Mouse (Mus musculus) regulatory T cell (primary cell): Measurements from ENCODE around the gene Elobl.

ENCODE experiments used
- in situ Hi-C: fragments of 300-600 bp; cut with MboI, MseI; formaldehyde crosslinking; loops from one replicate; pipeline ENCODE4 v1.15.1; 2025; ENCODE audit warnings: high pct_unique_total_duplicates

Elobl gene

DNA sequence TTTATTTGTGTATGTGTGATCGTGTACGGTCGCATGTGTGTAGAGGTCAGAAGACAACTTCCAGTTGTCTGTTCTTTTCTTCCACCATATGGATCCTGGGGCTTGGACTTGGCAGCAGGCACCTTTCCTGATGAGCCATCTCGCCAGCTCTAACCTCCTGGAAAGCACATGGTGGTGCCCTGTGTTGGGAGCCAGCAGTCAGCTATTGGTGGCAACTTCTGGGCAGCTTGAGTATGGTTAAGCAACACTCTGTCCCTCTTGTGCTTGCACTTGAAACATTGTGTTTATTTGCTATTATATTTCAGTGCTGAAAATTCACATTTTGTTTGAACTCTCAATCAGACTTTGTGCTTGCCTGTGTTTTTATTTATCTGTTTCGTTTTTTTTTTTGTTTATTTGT is 22.2 kb upstream of the Elobl start:
- in situ Hi-C loops = no loop called here

DNA sequence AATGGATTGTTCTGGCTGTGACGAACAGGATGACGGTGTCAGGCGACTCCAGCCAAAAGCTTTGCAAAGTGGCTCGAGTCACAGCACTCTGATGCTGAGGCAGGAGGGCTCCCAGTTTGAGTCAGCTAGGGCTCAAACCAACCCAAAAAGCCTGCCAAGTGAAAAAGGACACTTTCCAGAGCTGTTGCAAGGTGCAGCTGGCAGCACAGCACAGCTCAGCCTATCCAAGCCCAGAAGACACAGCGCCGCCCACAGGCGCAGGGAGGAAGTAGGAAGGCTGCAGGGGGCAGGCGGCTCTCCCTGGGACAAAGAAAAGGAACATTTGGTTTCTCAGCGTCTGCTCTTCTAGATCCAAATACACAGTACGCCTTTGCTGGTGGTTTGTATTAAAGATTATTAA is 19.9 kb upstream of the Elobl start:
- in situ Hi-C loops = no loop called here

DNA sequence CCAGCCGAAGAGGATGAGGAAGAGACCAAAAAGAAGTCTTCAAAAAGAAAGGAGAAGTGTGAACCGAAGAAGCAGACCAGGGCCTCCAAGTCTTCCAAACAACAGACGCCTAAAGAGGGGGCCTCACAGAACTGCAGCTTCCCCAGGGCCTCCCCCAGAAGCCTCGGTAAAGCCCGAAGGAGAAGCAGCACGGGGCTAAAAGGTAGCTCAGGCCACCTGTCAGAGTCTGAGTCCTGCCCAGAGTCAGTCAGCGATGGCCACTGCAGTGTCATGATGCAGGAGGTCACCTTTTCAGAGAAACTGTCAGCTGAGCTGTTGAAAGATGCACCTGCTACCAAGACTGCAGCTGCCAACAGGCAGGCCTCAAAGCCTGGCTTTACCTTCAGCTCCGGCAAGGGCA is 14.6 kb upstream of the Elobl start:
- in situ Hi-C loops = no loop called here

DNA sequence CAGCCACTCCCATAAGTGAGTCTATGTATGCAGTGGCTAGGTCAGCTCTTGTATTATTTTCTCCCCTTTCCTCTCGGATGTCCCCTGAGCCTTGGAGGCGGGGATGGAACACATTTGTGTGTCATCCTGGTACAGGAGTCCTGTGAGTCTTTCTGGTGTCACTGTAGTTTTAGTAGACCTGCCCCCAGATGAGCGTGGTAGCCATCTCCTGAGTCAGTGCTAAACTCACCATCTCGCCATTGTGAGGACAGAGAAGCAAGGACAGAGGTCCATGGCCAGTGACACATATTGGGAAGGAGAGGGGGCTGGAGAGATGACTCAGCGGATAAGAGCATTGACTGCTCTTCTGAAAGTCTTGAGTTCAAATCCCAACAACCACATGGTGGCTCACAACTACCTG is 10.5 kb upstream of the Elobl start:
- in situ Hi-C loops = no loop called here

DNA sequence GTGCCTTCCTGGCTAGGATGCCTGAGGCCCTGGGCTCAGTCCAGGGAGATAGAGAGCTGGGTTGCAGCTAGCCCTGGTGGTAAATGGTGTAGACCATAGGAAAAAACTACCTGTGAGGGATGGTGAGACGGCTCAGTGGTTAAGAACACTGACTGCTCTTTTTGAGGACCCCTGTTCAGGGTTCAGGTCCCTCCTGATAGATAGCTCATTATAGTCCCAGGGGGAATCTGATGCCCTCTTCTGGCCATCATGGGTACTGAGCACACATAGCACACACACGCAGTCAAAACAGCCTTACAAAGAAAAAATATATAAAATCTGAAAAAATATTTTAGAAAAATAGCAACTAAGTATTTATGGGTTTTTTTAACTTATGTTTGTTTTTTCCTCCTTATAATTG is 9.6 kb upstream of the Elobl start:
- in situ Hi-C loops = no loop called here

DNA sequence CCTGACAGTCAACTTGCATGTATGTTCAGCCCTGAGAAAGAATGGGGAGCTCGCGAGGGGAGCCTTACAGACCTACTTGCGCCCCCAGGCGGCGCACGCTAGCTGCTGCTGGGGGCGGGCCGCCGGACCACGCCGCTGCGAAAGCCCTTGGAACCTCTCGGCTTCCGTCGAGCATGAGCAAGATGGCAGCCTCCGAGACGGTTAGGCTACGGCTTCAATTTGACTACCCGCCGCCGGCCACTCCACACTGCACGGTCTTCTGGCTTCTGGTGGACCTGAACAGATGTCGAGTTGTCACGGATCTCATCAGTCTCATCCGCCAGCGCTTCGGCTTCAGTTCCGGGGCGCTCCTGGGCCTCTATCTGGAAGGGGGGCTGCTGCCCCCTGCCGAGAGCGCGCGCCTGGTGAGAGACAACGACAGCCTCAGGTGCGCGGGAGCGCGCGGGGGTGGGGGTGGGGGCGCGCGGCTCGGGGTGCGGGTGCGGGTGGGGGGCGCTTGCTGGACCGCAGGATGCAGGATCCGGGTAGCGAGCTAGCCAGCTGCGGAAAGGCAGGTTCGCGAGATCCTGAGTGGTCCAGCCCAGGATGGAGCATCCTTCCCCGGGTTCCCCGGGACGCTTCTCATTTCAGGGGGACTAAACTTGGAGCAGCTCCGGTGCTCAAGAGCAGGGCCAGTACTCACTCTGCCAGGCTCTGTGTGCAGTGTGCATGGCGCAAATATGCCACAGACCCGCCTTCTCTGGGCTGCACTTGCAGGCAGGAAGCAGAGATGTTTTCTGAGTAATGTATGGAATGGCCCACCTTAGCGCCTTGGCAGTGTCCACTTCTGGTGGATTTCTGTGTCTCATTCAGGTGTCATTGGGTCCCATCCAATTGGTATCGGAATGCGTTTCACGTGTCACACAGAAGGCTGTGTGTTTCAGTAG is 7.3 kb upstream of the Elobl start:
- in situ Hi-C loops = no loop called here

DNA sequence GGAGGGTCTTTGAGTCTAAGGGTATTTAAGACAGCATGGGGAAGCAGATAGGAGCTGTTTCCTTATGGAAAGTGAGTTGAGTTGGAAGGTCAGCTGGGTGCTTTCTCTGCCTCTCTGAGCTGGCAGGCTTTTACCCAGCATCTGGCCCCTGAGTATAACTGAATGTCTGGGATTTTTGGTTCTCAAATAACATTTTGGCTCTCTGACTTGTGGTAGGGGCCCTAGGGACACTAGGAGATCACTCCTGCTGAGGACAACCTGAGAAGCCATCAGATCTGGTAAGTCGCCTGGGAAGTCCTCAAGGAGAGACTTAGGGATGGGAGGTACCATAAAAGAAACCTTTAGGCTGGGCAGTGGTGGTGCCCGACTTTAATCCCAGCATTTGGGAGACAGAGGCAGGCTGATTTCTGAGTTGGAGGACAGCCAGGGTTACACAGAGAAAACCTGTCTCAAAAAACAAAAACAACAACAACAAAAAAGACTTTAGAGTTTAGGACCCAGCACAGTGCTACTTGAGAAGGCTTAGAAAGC is 3.5 kb upstream of the Elobl start, which contains the start of gene Coil:
Gene Coil (plus strand): TSS at position 51 of the 531 bp plus-strand sequence.
- in situ Hi-C loops = no loop called here

DNA sequence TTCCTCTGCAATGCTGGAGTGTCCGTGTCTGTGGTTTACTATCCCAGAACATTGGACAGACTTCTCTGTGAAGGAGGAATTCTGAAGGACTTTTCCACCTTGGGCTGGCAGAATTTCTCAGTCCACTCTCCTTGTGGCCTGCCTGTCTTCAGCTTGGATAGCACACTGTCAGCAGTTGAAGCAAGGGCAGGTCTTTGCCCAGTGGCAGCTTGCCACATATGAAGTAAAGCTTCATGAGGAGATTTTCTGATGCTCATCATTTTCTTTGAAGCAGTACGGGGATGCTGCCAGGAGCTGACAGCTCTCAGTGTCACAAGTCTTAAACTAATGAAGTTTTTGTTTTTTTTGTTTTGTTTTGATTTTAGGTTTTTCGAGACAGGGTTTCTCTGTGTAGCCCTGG is 7.9 kb downstream of the Elobl start:
- in situ Hi-C loops = no loop called here

DNA sequence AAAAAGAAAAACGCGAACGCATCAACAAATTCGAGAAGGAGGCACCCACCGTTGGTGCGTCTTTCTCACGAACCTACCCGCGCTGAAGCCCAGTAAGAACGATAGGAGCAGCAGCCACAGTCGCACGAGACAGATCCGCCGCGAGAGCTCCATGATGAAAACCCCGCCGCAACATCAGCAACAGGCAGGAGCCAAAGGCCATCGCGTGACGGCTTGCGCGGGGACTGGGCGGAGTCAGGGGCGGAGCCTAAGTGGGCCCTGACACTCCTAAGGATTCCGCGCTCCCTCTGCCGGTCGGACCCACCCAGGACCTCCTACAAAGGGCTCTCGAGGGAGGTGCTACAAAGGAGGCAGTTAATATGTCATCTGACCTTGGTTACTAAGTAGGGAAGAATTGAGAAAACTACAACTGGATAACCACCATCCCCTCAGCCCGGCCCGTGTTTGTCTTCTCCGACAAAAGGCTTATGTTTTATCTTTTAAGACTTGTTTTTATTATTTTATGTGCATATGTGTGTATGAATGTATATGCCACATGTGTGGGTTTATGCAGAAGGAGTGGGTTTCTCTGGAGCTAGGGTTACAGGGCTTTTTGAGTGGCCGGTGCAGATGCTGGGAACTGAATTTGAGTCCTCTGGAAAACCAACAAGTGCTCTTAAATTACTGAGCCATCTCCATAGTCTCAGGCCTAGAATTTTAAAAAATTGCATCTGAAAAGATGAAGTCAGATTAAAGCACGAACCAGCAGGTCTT is 11.3 kb downstream of the Elobl start, which contains the start of gene Scpep1:
Gene Scpep1 (minus strand): TSS at position 249 of the 753 bp plus-strand sequence.
- in situ Hi-C loops = no loop called here

DNA sequence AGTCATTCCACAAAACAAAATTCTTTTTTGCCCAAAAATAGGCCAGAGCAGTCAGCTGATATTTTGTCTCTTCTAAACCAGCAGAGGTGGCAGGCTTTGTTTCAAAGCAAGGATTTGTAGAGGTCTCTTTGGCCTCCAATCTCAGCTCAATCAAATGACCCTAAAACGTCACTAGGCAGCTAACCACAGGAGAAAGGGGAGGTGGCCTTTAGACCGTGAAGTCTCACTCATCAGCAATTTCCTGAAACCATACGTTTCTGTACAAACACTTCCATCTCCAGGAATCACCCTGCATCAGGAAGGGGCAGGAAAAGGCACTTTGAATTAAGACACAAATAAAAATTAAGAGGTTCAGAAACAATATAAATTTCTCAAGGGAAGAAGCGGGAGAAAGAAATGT is 11.9 kb downstream of the Elobl start:
- in situ Hi-C loops = no loop called here

DNA sequence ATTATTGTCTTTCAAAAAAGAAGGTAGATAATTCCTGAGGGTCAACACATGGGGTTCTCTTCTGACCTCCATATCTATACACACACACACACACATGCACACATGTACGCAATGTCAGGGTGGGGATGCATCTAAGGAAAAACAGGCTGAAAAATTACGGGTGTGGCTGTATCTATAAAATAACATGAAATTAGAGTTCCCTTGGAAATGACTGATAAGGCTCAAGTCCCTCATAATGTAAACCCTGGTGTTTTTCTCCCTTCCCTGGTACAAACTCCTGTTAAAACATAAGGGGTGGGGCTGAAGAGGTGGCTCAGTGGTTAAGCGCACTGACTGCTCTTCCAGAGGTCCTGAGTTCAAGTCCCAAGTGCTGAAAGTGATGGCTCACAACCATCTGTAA is 13.1 kb downstream of the Elobl start:
- in situ Hi-C loops = no loop called here

DNA sequence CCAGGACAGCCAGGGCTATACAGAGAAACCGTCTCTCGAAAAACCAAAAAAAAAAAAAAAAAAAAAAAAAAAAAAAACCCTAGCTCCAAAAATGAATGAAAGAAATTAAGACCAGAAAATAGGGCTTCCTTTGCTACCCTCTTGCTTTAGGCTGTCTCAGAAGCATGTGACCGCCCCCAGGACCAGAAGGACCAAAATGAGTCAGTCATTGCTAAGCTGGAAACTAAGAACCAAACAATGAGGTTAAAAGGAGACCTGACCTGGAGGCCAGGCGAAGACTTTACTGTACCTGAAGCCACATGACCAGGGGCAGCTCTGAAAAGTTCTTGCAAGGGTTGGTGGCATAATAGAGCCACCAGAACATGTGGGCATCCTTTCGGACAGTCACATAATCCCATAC is 14.6 kb downstream of the Elobl start:
- in situ Hi-C loops = no loop called here

DNA sequence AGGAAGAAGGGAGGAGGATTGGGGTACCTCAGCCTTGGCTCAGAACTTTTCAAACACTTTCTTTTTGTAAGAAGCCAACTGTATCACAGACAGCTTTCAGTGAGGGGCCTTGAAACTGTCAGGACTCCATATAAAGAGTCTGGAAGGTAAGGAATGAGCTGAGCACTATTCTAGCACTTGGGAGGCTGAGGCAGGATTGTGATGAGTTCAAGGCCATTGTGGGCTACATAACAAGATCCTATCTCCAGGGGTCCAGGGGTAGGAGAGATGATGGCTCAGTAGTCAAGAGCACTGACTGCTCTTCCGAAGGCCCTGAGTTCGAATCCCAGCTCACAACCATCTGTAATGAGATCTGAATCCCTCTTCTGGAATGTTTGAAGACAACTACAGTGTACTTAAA is 15.2 kb downstream of the Elobl start:
- in situ Hi-C loops = no loop called here

DNA sequence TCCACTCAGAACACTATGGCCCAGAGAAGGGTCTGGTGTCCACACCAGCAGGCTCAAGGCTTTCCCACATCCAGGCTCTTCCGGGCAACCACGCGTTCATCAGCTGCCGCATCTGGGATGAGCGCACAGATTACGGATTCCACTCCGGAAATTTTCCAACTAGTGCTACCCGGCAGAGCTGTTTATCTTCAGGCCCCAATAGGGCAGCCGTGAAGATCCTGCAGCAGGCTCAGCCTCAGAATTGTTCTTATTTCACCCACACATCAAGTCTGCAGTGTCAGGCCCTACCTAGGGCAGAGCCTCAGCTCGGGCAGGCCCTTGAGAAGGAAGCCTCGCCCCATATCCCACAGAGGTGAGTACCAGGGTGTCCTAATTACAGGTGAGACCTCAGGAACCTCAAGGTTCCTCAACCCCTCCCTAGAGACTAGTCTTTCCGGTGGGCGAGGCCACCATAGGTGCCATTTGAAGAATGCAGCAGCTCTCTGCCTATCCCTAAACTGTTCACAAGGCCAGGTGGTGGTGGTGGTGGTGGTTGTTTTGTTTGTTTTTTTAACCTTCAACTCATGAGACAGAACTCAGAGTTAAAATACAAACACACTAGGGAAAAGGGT is 16.0 kb downstream of the Elobl start:
- in situ Hi-C loops = no loop called here

DNA sequence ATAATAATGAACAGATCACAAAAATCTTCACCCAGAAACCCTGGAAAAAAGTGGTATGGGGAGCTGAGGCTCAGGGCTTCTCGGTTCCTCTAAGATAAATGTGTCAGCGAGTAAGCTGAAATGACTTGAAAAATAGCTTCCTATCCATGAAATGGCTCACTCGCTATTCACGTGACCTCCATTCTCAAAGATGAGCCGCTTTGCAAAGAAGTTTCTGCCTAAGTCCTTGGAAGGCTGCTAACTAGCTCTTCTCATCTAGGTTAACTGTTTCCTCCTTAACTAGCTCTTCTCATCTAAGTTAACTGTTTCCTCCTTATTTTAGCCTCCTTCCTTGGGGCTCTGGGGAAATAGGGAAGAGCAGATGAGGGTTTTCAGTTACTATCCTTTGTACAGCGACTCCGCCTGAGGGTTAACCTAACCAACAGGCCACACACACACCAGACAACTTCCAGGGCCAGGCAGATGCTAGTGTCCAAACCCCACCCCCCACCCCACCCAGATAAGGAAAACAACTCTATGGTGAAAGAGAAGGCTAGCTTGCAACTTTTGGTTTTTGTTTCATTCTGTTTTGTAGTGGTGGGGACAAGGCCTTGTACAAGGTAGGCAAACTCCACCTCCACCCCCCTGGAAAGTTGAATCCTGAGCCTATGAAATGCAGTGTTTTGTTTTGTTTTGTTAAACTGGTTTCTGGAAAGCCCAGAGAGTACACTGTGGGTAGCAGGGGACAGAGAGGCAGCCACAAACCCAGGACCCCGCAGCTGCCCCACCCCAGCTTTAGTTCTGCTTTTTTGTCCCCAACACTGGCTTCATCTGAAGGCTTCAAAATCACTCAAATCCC is 16.7 kb downstream of the Elobl start:
- in situ Hi-C loops = no loop called here

DNA sequence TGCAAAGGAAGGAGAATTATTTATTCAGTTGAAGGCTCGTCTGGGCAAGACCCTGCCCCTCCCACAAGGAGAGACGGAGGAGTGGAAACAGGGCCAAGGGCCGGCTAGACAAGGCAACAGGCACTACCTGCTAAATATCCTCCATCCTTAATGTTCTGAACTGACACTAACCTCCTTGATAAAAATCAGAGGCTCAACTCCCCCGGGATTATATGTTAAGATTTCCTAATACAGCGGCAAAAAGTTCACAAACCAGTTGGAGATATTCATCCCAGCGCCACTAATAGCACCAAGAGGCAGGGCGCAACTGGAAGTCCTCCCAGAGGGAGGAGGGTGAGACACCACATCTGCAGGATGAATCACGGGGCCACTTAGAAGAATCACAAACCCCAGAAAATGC is 17.8 kb downstream of the Elobl start:
- in situ Hi-C loops = no loop called here

DNA sequence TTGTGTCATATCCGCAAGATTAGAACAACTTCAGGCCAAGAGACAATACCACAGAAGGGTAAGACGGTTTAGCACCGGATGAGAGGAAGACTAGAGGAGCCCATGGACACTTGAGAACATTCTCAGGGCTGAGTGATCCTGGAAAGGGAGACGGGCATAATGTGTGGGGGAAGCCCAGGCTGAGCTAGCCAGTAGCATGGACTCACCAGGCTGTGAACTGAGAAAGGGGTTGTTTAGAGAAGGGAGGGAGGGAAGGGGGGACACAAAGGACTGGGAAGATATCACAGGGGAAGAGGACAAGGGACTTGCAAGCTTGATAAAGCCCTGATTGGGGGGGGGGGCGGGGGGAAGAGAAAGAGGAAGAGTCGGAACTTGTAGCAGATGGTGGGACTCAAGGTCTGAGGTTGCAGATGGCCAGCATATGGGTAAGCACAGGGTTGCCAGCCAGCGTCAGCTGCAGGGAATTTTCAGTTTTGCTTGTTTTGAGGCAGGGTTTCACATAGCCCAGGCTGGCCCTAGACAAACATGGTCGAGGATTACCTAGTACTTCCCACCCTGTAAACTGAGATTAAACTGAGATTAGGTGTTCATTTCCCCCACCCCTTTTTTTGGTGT is 20.7 kb downstream of the Elobl start:
- in situ Hi-C loops = no loop called here

DNA sequence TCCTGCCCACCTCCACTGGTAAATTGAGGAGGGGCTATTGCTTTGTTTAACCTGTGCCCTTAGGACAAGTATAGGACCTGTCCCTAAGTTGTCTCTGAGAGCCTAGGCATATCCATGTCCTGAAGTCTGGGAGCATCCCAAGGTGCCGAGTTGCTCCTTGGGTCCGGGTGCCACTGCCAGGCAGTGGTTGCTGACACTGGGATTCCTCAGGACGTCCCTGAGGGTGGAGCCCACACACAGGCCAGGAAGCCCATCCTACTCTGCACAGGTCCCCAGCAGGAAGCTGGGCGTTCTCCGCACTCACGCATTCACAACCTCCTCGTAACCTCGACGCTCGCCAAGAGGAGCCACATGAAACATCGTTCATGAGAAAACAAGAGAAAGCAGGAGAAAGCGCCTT is 25.2 kb downstream of the Elobl start:
- in situ Hi-C loops = no loop called here

DNA sequence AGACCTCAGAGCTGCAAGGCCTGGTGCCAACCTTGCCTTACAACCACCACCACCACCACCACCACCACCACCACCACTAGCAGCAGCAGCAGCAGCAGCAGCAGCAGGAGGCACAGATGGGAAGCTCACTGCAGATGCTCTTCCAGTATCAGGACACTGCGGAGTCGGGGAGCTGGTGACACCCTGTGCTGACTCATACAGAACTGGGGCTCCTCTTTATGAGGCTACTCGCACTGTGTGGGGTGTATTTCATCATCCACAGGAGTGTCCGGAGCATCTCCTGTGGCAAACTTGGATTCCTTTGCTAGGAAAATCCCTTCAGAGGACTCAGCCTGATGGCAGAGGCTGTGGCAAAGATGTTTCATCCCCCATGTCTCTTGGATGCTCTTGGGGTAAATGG is 27.1 kb downstream of the Elobl start:
- in situ Hi-C loops = no loop called here

DNA sequence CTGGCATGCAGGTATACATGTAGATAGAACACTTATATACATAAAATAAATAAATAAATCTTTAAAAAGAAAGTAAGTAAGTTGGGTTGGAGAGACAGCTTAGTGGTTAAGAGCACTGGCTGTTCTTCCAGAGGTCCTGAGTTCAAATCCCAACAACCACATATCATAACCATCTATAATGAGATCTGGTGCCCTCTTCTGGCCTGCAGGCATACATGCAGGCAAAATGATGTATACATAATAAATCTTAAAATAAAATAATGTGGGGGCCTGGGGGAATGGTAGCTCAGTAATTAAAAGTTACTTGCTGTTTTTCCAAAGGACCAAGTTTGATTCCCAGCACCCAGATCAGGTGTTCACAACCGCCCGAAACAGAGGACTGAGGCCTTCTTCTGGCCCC is 28.0 kb downstream of the Elobl start:
- in situ Hi-C loops = no loop called here

DNA sequence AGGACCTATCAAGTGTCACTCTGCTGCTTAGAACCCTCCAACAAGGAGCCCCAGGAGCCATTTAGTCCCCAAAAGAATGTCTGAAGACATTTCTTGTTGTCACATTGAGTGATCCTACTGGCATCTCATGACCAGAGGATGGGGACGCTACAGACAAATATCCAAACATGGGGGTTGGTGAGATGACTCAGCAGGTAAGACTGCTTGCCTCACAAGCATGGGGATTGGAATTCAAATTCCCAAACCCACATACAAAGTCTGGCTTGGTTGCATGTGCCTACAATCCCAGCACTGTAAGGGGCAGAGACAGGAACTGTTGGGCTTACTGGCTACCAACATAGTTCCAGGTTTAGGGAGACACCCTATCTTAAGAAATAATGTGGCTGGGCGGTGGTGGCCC is 28.8 kb downstream of the Elobl start:
- in situ Hi-C loops = no loop called here
